ENCODE assay signal across 13 mouse cellular contexts in genomic region chr13:34097086-34097485, GRCm38 (mm10). TPM values are rescaled to one million over a fixed set of nuclear protein-coding genes. Genes with fewer than 3 reads are reported as not detected.
DNase-seq lines count a peak whose midpoint lies in the region; ATAC-seq and TF ChIP-seq lines count a peak whose summit lies in the region.
"Had no signal": no experiment of that assay in that cellular context is flagged by ENCODE, and none has a peak within 500 bp of the region (broad histone marks: within the 10 kb centered on the region; RNA-seq: fewer than 3 reads in every experiment).

No protein-coding gene starts in this region.

- H3K4me1 ChIP-seq in heart, postnatal 0 days (ENCODE audit: control insufficient read depth, insufficient read depth), result peaks cover 27% of the 10 kb centered on the region
- peaks cover 23% of the 10 kb centered on the region for H3K4me1 ChIP-seq in forebrain, embryonic 16.5 days (replicated peaks; ENCODE audit: control insufficient read depth, insufficient read depth, low read length)
- peaks cover 21% of the 10 kb centered on the region for H3K4me1 ChIP-seq in midbrain, embryonic 13.5 days (replicated peaks)

- no peaks in the 10 kb centered on the region for H3K9me3 ChIP-seq in heart, postnatal 0 days (replicated peaks; ENCODE audit: control insufficient read depth, low read length)
- peaks cover 4% of the 10 kb centered on the region; the same call in 1 of the 2 replicates for H3K9me3 ChIP-seq in forebrain, embryonic 16.5 days (ENCODE audit: control insufficient read depth, low read length)
- H3K9me3 ChIP-seq in midbrain, embryonic 13.5 days, result no peaks in the 10 kb centered on the region
- H3K9me3 ChIP-seq: heart, embryonic 13.5 days had no signal

- no peak overlapping the region for H3K4me2 ChIP-seq in heart, postnatal 0 days (ENCODE audit: low read depth, low read length)
- H3K4me2 ChIP-seq in forebrain, embryonic 16.5 days (ENCODE audit: low read length), result no peak overlapping the region
- no peak overlapping the region for H3K4me2 ChIP-seq in midbrain, embryonic 13.5 days (replicated peaks)
- H3K4me2 ChIP-seq: heart, embryonic 13.5 days had no signal

- DNase-seq in heart, postnatal 0 days (ENCODE audit: low spot score), result no peak
- no peak for DNase-seq in heart, postnatal 14 days
- DNase-seq in brain, embryonic 14.5 days (ENCODE audit: low read depth), result peak; percentile 60
- DNase-seq in cerebellum, adult 8-10 months, result no peak
- DNase-seq in cerebellum, postnatal 36 days, result no peak
- DNase-seq: B cell, adult 2 months; thymus, adult 2 months had no signal

- no peaks in the 10 kb centered on the region for H3K36me3 ChIP-seq in heart, postnatal 0 days (replicated peaks; ENCODE audit: control insufficient read depth, insufficient read depth, low read length)
- no peaks in the 10 kb centered on the region for H3K36me3 ChIP-seq in forebrain, embryonic 16.5 days (ENCODE audit: control insufficient read depth, insufficient read depth)
- no peaks in the 10 kb centered on the region for H3K36me3 ChIP-seq in midbrain, embryonic 13.5 days
- H3K36me3 ChIP-seq: heart, embryonic 13.5 days had no signal

- H3K9ac ChIP-seq in heart, postnatal 0 days (replicated peaks; ENCODE audit: low read depth, low read length), result no peak overlapping the region
- no peak overlapping the region for H3K9ac ChIP-seq in forebrain, embryonic 16.5 days (replicated peaks; ENCODE audit: low read depth, low read length)
- no peak overlapping the region for H3K9ac ChIP-seq in midbrain, embryonic 13.5 days (replicated peaks)
- H3K9ac ChIP-seq: heart, embryonic 13.5 days had no signal

- peak overlapping the region; percentile 82 for H3K27ac ChIP-seq in heart, postnatal 0 days (ENCODE audit: low read depth)
- peak overlapping the region; percentile 93 for H3K27ac ChIP-seq in forebrain, embryonic 16.5 days (ENCODE audit: low read length)
- peak overlapping the region; percentile 81 for H3K27ac ChIP-seq in midbrain, embryonic 13.5 days
- H3K27ac ChIP-seq: macrophage had no signal

- no peak for TF ChIP-seq CTCF in heart, postnatal 0 days (IDR thresholded peaks at IDR 0.05; ENCODE audit: low read depth)
- no peak for TF ChIP-seq CTCF in brain, embryonic 14.5 days (IDR thresholded peaks at IDR 0.05; ENCODE audit: borderline replicate concordance, extremely low read depth, insufficient read depth, insufficient read length)

- intact Hi-C loops in heart, postnatal 14 days (cut with DNase I), result loop anchor here (2.0 kb wide), 1 partner anchor 16 kb away; no protein-coding TSS in a partner anchor

- no peak for TF ChIP-seq EP300 in heart, postnatal 0 days (IDR thresholded peaks at IDR 0.05; ENCODE audit: low read depth)

- H3K27me3 ChIP-seq in heart, postnatal 0 days (ENCODE audit: control insufficient read depth, insufficient read depth, low read length), result no peaks in the 10 kb centered on the region
- no peaks in the 10 kb centered on the region for H3K27me3 ChIP-seq in forebrain, embryonic 16.5 days (replicated peaks; ENCODE audit: control insufficient read depth, insufficient read depth, low read length)
- no peaks in the 10 kb centered on the region for H3K27me3 ChIP-seq in midbrain, embryonic 13.5 days
- H3K27me3 ChIP-seq: heart, embryonic 13.5 days had no signal

- WGBS in heart, postnatal 0 days, result 55% methylated on average over 3 of the region's 3 CpGs
- 42% methylated on average over 3 of the region's 3 CpGs for WGBS in forebrain, embryonic 16.5 days
- 52% methylated on average over 3 of the region's 3 CpGs for WGBS in midbrain, embryonic 13.5 days

- no peak for TF ChIP-seq POLR2A in brain, embryonic 14.5 days (IDR thresholded peaks at IDR 0.05; ENCODE audit: borderline replicate concordance, extremely low read depth, insufficient read depth, insufficient read length, poor library complexity, severe bottlenecking)

- no peak for ATAC-seq in heart, postnatal 0 days (ENCODE audit: insufficient read depth, low read depth)
- ATAC-seq in forebrain, embryonic 16.5 days, result no peak
- 0 out of 2 replicates have a peak, but pooled peaks have one; percentile 15 for ATAC-seq in midbrain, embryonic 13.5 days
- ATAC-seq in monocyte, adult 5-6 weeks (replicated peaks; ENCODE audit: insufficient number of reproducible peaks, low FRiP score, low TSS enrichment, poor library complexity, severe bottlenecking), result no peak
- ATAC-seq: intestine, postnatal 0 days had no signal

- no peak overlapping the region for H3K4me3 ChIP-seq in heart, postnatal 0 days (ENCODE audit: low read depth, low read length)
- no peak overlapping the region for H3K4me3 ChIP-seq in forebrain, embryonic 16.5 days (replicated peaks; ENCODE audit: low read length)
- no peak overlapping the region for H3K4me3 ChIP-seq in midbrain, embryonic 13.5 days (replicated peaks)
- H3K4me3 ChIP-seq: heart, embryonic 13.5 days had no signal

RNA-seq across cellular contexts. Expression of gene Tubb2a, which starts 19.3 kb away (rescaled TPM):
- total RNA-seq in heart, postnatal 0 days (2014; rRNA removed; ENCODE audit: low replicate concordance), result 291 and 343 TPM in 2 replicates
- polyA plus RNA-seq in heart, postnatal 0 days (2015; fragmentation: Nextera tagmentation; extraction: Ambion mirVana), result 90.8 and 105 TPM in 2 replicates
- 10 to 100 TPM; 53.6 to 68.2 TPM for total RNA-seq in heart, postnatal 14 days (2021)
- polyA plus RNA-seq in brain, embryonic 14.5 days (2012; rRNA removed), result 3,454 and 3,966 TPM in 2 replicates
- polyA plus RNA-seq in forebrain, embryonic 16.5 days (2015; fragmentation: Nextera tagmentation; extraction: Ambion mirVana), result 1,717 and 2,137 TPM in 2 replicates
- polyA plus RNA-seq in midbrain, embryonic 13.5 days (2015; fragmentation: Nextera tagmentation; extraction: Ambion mirVana), result 1,655 and 1,711 TPM in 2 replicates
- total RNA-seq in monocyte, adult 5-6 weeks (2017), result 29.8 to 47.6 TPM (median 39.0 TPM) in 3 replicates

RNA-seq across cellular contexts. Expression of gene Tubb2b, which starts 33.2 kb away (rescaled TPM):
- 157 and 227 TPM in 2 replicates for total RNA-seq in heart, postnatal 0 days (2014; rRNA removed; ENCODE audit: low replicate concordance)
- 16.9 and 19.7 TPM in 2 replicates for polyA plus RNA-seq in heart, postnatal 0 days (2015; fragmentation: Nextera tagmentation; extraction: Ambion mirVana)
- 1 to 10 TPM; 5.2 to 8.8 TPM for total RNA-seq in heart, postnatal 14 days (2021)
- 7,416 and 8,191 TPM in 2 replicates for polyA plus RNA-seq in brain, embryonic 14.5 days (2012; rRNA removed)
- polyA plus RNA-seq in forebrain, embryonic 16.5 days (2015; fragmentation: Nextera tagmentation; extraction: Ambion mirVana), result 1,170 and 1,210 TPM in 2 replicates
- 833 and 846 TPM in 2 replicates for polyA plus RNA-seq in midbrain, embryonic 13.5 days (2015; fragmentation: Nextera tagmentation; extraction: Ambion mirVana)
- total RNA-seq in monocyte, adult 5-6 weeks (2017), result 5.1 to 7.5 TPM (median 5.7 TPM) in 3 replicates

RNA-seq across cellular contexts. Expression of gene Bphl, which starts 59.7 kb away (rescaled TPM):
- total RNA-seq in heart, postnatal 0 days (2014; rRNA removed; ENCODE audit: low replicate concordance), result 57.1 and 64.2 TPM in 2 replicates
- 53.2 and 58.9 TPM in 2 replicates for polyA plus RNA-seq in heart, postnatal 0 days (2015; fragmentation: Nextera tagmentation; extraction: Ambion mirVana)
- total RNA-seq in heart, postnatal 14 days (2021), result 10 to 100 TPM; 34.0 to 34.7 TPM
- polyA plus RNA-seq in brain, embryonic 14.5 days (2012; rRNA removed), result 27.7 and 31.5 TPM in 2 replicates
- 35.5 and 39.0 TPM in 2 replicates for polyA plus RNA-seq in forebrain, embryonic 16.5 days (2015; fragmentation: Nextera tagmentation; extraction: Ambion mirVana)
- 31.6 and 36.8 TPM in 2 replicates for polyA plus RNA-seq in midbrain, embryonic 13.5 days (2015; fragmentation: Nextera tagmentation; extraction: Ambion mirVana)
- total RNA-seq in monocyte, adult 5-6 weeks (2017), result 3.4 to 10.3 TPM (median 10.2 TPM) in 3 replicates

Comparison
In these comparisons a context has a peak if more than half of its experiments do, and no peak if none do; other contexts are left out.
1. RNA of gene Tubb2a, which starts 19.3 kb away (polyA plus RNA-seq): 3,454 to 3,966 TPM in brain, embryonic 14.5 days, 1,717 to 2,137 TPM in forebrain, embryonic 16.5 days and 1,655 to 1,711 TPM in midbrain, embryonic 13.5 days; 90.8 to 105 TPM in heart, postnatal 0 days; every median in the first group is over 10 times any median in the second.
2. RNA of gene Tubb2b, which starts 33.2 kb away (polyA plus RNA-seq): 7,416 to 8,191 TPM in brain, embryonic 14.5 days, 1,170 to 1,210 TPM in forebrain, embryonic 16.5 days and 833 to 846 TPM in midbrain, embryonic 13.5 days; 16.9 to 19.7 TPM in heart, postnatal 0 days; every median in the first group is over 10 times any median in the second.
3. Peak in every context shown above with its lines, with median percentiles within 50 percentile points of each other: H3K27ac ChIP-seq.